Mouse (Mus musculus): Measurements from ENCODE around the gene Psg23. TPM values are rescaled to one million over a fixed set of nuclear protein-coding genes. Genes with fewer than 3 reads are reported as not detected.
"Not testable (repeated sequence)": the region's sequence is repeated elsewhere in the genome, so short reads cannot be mapped to it uniquely, and the experiment has no call there.

Gene Psg23
- polyA plus RNA-seq (2012; ENCODE audit: insufficient read depth, insufficient read length, missing spikeins) = not detected in 2 replicates

DNA sequence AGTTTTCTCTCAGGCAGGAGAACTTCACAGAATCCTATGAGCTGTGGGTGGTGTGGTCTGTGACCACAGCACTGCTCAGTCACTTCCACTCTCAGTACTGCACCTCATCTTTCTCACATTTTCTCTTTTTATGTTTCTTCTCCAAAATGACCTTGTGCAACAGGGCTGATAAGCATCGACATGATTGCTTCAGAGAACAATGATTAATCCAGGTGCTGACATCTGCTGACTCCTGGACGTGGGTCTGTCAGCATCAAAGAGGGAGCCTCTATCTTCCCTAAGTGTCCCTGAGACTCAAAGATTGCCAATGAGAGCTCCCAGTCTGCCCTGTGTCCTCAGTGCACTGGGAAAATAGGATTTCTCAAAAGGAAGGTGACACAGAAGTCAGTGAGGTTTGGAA lies at the start of gene Psg23:
Gene Psg23 (minus strand): TSS at position 101 of the 400 bp plus-strand sequence.
- H3K4me1 ChIP-seq (ENCODE audit: control insufficient read depth, insufficient read depth, insufficient read length, low read length); H3K27ac ChIP-seq (replicated peaks; ENCODE audit: low read depth, low read length); H3K4me3 ChIP-seq (ENCODE audit: insufficient read depth, low read depth, low read length): not testable (repeated sequence)

DNA sequence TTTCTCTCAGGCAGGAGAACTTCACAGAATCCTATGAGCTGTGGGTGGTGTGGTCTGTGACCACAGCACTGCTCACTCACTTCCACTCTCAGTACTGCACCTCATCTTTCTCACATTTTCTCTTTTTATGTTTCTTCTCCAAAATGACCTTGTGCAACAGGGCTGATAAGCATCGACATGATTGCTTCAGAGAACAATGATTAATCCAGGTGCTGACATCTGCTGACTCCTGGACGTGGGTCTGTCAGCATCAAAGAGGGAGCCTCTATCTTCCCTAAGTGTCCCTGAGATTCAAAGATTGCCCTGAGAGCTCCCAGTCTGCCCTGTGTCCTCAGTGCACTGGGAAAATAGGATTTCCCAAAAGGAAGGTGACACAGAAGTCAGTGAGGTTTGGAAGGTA lies 40.3 kb upstream of the Psg23 start, which contains the start of gene Psg21:
Gene Psg21 (minus strand): TSS at position 101 of the 400 bp plus-strand sequence.
- H3K4me3 ChIP-seq (ENCODE audit: insufficient read depth, low read depth, low read length); H3K4me1 ChIP-seq (ENCODE audit: control insufficient read depth, insufficient read depth, insufficient read length, low read length); H3K27ac ChIP-seq (replicated peaks; ENCODE audit: low read depth, low read length): not testable (repeated sequence)

DNA sequence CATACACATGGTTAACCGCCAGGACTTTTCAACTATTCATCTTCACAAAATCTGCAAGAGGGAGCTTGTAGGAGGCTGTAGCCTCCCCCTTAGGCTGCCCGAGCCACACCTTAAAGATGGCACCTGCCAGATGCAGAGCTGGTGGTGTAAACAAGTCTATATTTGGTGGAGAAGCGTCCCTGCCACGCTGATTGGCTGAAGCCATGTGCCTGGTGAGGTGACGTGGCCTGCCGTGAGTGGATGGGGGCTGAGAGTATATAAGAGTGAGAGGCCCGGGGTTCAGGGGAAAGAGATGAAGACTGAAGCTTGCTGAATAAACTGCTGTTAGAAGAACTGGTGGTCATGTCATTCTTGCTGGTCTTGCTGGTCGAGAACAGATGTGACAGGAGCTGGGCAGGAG lies 10.6 kb upstream of the Psg23 start:
- not testable (repeated sequence) for H3K27ac ChIP-seq (replicated peaks; ENCODE audit: low read depth, low read length); H3K4me3 ChIP-seq (ENCODE audit: insufficient read depth, low read depth, low read length); H3K4me1 ChIP-seq (ENCODE audit: control insufficient read depth, insufficient read depth, insufficient read length, low read length)

DNA sequence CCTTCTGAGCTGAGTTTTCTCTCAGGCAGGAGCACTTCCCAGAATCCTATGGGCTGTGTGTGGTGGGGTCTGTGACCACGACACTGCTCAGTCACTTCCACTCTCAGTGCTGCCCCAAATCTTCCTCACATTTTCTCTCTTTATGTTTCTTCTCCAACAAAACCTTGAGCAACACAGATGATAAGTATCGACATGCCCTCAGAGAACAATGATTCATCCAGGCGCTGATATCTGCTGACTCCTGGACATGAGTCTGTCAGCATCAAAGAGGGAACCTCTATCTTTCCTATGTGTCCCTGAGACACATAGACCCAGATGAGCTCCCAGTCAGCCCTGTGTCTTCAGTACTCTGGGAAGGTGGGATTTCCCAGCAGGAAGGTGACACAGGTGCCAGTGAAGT lies 49.1 kb downstream of the Psg23 start, which contains the start of gene Psg27:
Gene Psg27 (minus strand): TSS at position 101 of the 400 bp plus-strand sequence.
- Histone ChIP-seq H3K4me1 (ENCODE audit: control insufficient read depth, insufficient read depth, insufficient read length, low read length) (no peaks in the 10 kb centered on the region), H3K27ac (replicated peaks; ENCODE audit: low read depth, low read length) (no peak within 1 kb of the TSS), H3K4me3 (ENCODE audit: insufficient read depth, low read depth, low read length) (no peak within 1 kb of the TSS)

DNA sequence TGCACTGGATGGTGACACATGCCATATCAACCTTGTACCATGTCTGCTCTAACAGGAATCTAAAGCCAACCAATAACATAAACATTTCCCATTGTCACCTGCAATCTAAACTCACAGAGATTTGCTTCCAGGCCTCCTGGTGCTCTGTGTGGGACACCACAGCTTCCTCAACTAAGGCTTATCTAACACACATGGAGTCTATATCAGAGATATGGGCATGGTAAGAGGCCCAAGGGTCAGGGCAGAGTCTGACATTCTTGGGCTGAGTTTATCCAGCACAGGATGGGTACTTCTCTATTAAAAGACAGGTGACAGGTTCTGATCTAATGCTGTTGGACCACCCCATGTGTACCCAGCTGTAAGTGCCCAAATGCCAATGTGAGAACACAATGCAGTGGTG lies 56.5 kb downstream of the Psg23 start:
- no peak overlapping the region for H3K27ac ChIP-seq (replicated peaks; ENCODE audit: low read depth, low read length)
- H3K4me3 ChIP-seq (ENCODE audit: insufficient read depth, low read depth, low read length) = no peak overlapping the region
- no peaks in the 10 kb centered on the region for H3K4me1 ChIP-seq (ENCODE audit: control insufficient read depth, insufficient read depth, insufficient read length, low read length)

Other genes with a start within 250 kb of the Psg23 start
- not detected in 2 replicates for gene Psg28, start 184.5 kb downstream of the Psg23 start, polyA plus RNA-seq (2012; ENCODE audit: insufficient read depth, insufficient read length, missing spikeins)
- gene Psg26, start 132.3 kb downstream of the Psg23 start, polyA plus RNA-seq (2012; ENCODE audit: insufficient read depth, insufficient read length, missing spikeins) = not detected in 2 replicates
- gene Psg25, start 84.2 kb downstream of the Psg23 start, polyA plus RNA-seq (2012; ENCODE audit: insufficient read depth, insufficient read length, missing spikeins) = not detected in 2 replicates
- gene Psg27, start 49.2 kb downstream of the Psg23 start, polyA plus RNA-seq (2012; ENCODE audit: insufficient read depth, insufficient read length, missing spikeins) = not detected in 2 replicates
- not detected in 2 replicates for gene Psg21, start 40.2 kb upstream of the Psg23 start, polyA plus RNA-seq (2012; ENCODE audit: insufficient read depth, insufficient read length, missing spikeins)
- not detected in 2 replicates for gene Psg20, start 69.7 kb upstream of the Psg23 start, polyA plus RNA-seq (2012; ENCODE audit: insufficient read depth, insufficient read length, missing spikeins)
- gene Psg22, start 101.6 kb upstream of the Psg23 start, polyA plus RNA-seq (2012; ENCODE audit: insufficient read depth, insufficient read length, missing spikeins) = not detected in 2 replicates
- not detected in 2 replicates for gene Psg19, start 182.0 kb upstream of the Psg23 start, polyA plus RNA-seq (2012; ENCODE audit: insufficient read depth, insufficient read length, missing spikeins)
- gene Psg17, start 205.1 kb upstream of the Psg23 start, polyA plus RNA-seq (2012; ENCODE audit: insufficient read depth, insufficient read length, missing spikeins) = not detected in 2 replicates
- 1.6 and 2.0 TPM in 2 replicates for gene Mill2, start 223.5 kb upstream of the Psg23 start, polyA plus RNA-seq (2012; ENCODE audit: insufficient read depth, insufficient read length, missing spikeins)

Measured in brown adipose tissue, adult 24 weeks (tissue).